Mouse (Mus musculus) midbrain, embryonic 11.5 days (tissue): ENCODE measurements at regions not wholly inside any gene's neighbourhood (a gene's known extent, or its start where the extent isn't known, plus 50 kb on each side); places are given as distances from the start of the nearest gene placed in this dataset.

Experiments
- ATAC-seq: fragments of 200-750 bp; cut with Nextera tagmentation; 2 replicates; pipeline ENCODE4 v1.8.0; 2017; ENCODE audit warnings: moderate TSS enrichment, moderate library complexity; ENCODE audit not compliant: low FRiP score
- DNase-seq: peaks from one replicate; pipeline ENCODE4 v3.0.0; 2015; ENCODE audit warnings: low spot score; ENCODE audit errors: missing footprints
- H3K27ac ChIP-seq: fragments of 300-500 bp; sonication (generic); 2 replicates; pipeline ENCODE4 v1.5.1; 2014; ENCODE audit warnings: low read depth, low read length
- H3K27me3 ChIP-seq: fragments of 300-500 bp; sonication (generic); 2 replicates; pipeline ENCODE4 v1.6.1; 2014; ENCODE audit warnings: mild to moderate bottlenecking, low read length, moderate library complexity, mixed read lengths; ENCODE audit not compliant: control insufficient read depth, insufficient read depth
- H3K36me3 ChIP-seq: fragments of 300-500 bp; sonication (generic); 2 replicates; pipeline ENCODE4 v1.6.1; 2014; ENCODE audit warnings: mild to moderate bottlenecking, low read length, moderate library complexity, mixed read lengths; ENCODE audit not compliant: control insufficient read depth, insufficient read depth
- H3K4me1 ChIP-seq: fragments of 300-500 bp; sonication (generic); 2 replicates; pipeline ENCODE4 v1.6.1; 2014; ENCODE audit warnings: low read length; ENCODE audit not compliant: control insufficient read depth, insufficient read depth
- H3K4me2 ChIP-seq: fragments of 300-500 bp; sonication (generic); 2 replicates; pipeline ENCODE4 v1.6.1; 2014; ENCODE audit warnings: mild to moderate bottlenecking, moderate library complexity
- H3K4me3 ChIP-seq: fragments of 300-500 bp; sonication (generic); 2 replicates; pipeline ENCODE4 v1.5.1; 2014; ENCODE audit warnings: low read depth, low read length
- H3K9ac ChIP-seq: fragments of 300-500 bp; sonication (generic); 2 replicates; pipeline ENCODE4 v1.6.1; 2014; ENCODE audit warnings: low read length
- H3K9me3 ChIP-seq: fragments of 300-500 bp; sonication (generic); 2 replicates; pipeline ENCODE4 v1.6.1; 2016; ENCODE audit warnings: low read length; ENCODE audit not compliant: control insufficient read depth
- WGBS: fragments of 180-500 bp; shearing (Covaris S2); extraction: QIAGEN DNeasy Blood & Tissue Kit; methylation state at CpG from one replicate; pipeline ENCODE4 v1.1.7; 2014; 5-methylcytosine and 5-hydroxymethylcytosine counted together

DNA sequence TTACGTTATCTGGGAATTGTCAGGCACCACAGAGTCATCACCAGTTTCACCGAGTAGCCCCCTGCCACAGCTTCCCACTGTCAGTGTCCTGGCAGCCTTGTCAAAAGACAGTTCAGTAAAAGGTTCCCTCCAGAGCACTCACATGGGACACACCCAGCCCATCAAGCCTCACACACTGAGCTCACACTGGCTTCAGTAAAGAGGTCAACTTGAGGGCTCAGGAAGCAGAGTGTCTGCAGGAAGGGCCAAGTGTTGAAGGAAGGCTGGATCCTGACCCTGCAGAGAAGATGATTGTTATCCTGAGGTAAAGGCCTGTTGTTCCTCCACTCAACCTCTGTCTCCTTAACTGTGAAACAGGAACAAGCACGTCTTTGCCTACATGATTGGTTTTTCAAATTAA lies 99.2 kb downstream of the Tbx19 start:
- H3K36me3 ChIP-seq = no peaks in the 10 kb centered on the region
- no peak overlapping the region for H3K4me2 ChIP-seq
- H3K9ac ChIP-seq = no peak overlapping the region
- H3K4me3 ChIP-seq = no peak overlapping the region
- H3K27me3 ChIP-seq = no peaks in the 10 kb centered on the region
- H3K9me3 ChIP-seq = no peaks in the 10 kb centered on the region
- no peaks in the 10 kb centered on the region for H3K4me1 ChIP-seq
- ATAC-seq (no peak), DNase-seq (peak; percentile 53)
- 90% methylated on average over 3 of the region's 3 CpGs for whole genome bisulfite sequencing
- H3K27ac ChIP-seq = no peak overlapping the region

DNA sequence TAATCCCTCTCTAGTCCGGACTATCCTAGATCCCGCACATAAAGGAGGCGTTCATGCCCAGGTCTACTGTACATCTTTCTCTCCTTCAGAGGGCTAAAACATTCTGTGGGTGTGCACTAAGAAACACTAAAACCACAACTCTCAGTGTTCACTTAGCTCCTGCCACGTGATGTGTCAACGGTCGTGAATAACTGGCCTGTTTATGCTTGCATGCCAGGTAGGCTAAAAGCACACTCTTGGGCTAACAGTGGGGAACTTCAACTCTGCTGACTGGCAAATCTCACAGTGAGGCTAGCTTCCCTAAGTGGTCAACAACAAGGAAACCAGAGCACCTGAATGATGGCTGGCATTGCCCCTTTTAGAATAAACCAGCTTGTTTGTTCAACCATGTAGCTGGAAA lies 106.3 kb downstream of the Tbx19 start:
- H3K9me3 ChIP-seq = no peaks in the 10 kb centered on the region
- WGBS = 78% methylated on average over 6 of the region's 6 CpGs
- H3K27me3 ChIP-seq = no peaks in the 10 kb centered on the region
- DNase-seq (peak; percentile 19), ATAC-seq (no peak)
- no peak overlapping the region for H3K27ac ChIP-seq
- H3K4me3 ChIP-seq = no peak overlapping the region
- no peaks in the 10 kb centered on the region for H3K36me3 ChIP-seq
- no peak overlapping the region for H3K9ac ChIP-seq
- no peaks in the 10 kb centered on the region for H3K4me1 ChIP-seq
- H3K4me2 ChIP-seq = no peak overlapping the region

DNA sequence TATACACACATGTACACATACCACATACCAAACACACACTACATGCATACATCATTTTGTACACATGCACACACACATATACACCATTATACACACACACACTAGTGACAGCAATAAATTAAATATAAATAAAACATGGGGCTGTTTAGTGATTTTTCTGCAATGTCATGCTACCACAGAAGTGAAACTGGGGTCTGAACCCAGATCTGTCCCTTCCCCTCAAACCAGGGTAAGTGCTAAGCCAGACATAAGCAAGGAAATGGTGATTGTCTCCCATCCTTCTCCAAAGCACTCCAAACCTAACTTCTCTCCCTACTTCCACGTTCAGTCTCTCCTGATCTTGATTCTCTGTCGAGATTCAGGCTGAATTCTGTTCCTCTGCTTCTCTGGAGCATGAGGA lies 109.3 kb downstream of the Tbx19 start:
- no peak overlapping the region for H3K4me2 ChIP-seq
- H3K9me3 ChIP-seq = no peaks in the 10 kb centered on the region
- no peak overlapping the region for H3K9ac ChIP-seq
- H3K27ac ChIP-seq = no peak overlapping the region
- H3K27me3 ChIP-seq = no peaks in the 10 kb centered on the region
- ATAC-seq = no peak
- 64% methylated on average over 2 of the region's 2 CpGs for WGBS
- H3K4me3 ChIP-seq = no peak overlapping the region
- no peaks in the 10 kb centered on the region for H3K36me3 ChIP-seq
- no peak for DNase-seq
- H3K4me1 ChIP-seq = peaks cover 5% of the 10 kb centered on the region

DNA sequence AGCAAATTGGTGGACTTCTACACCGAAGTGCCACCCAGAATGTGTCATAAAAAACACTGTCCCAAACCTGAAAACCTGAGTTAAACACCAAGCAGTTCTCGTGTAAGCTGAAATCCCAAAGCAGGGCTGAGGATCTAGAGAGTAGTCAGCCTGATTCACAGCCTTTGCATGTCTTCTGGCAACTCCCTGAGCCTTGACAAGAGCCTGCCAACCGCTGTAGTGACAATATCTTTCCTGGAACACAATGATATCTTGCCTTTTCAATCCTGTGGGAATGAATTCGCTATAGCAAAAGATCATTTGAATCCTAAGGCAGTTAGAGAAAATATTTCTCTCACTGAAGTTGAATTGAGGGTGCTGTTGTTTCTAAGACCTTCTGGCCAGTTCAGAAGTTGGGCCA lies 110.4 kb downstream of the Tbx19 start:
- H3K9ac ChIP-seq = no peak overlapping the region
- DNase-seq (no peak), ATAC-seq (no peak)
- no peak overlapping the region for H3K4me3 ChIP-seq
- H3K4me2 ChIP-seq = no peak overlapping the region
- H3K4me1 ChIP-seq = peaks cover 5% of the 10 kb centered on the region
- H3K9me3 ChIP-seq = no peaks in the 10 kb centered on the region
- H3K27ac ChIP-seq = no peak overlapping the region
- H3K27me3 ChIP-seq = no peaks in the 10 kb centered on the region
- H3K36me3 ChIP-seq = no peaks in the 10 kb centered on the region
- 81% methylated on average over 4 of the region's 4 CpGs for WGBS

DNA sequence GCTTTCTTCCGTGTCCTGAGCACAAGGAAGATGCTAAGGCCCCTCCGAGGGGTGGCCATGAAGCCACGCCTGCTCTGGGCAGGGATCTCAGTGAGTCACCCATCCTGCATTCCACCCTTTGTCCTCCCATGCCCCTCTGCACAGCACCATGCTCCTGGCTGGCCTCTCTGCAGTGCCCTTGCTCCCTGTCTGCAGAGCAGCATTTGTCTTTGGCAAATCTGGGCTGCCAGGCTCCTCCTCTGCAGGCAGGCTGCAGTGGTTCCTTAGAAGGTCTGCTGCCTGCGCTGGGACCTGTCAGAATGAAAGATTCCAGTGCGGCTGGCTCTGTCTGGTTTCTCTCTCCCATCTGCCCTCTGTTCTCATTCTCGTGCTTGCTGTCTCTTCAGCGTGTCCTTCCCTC lies 111.3 kb upstream of the Xcl1 start:
- ATAC-seq = peak; percentile 68; the same call in 1 of the 2 replicates
- H3K4me3 ChIP-seq = no peak overlapping the region
- peaks cover 10% of the 10 kb centered on the region for H3K4me1 ChIP-seq
- H3K27ac ChIP-seq = no peak overlapping the region
- H3K9ac ChIP-seq = no peak overlapping the region
- no peak for DNase-seq
- H3K36me3 ChIP-seq = no peaks in the 10 kb centered on the region
- no peaks in the 10 kb centered on the region for H3K9me3 ChIP-seq
- no peak overlapping the region for H3K4me2 ChIP-seq
- H3K27me3 ChIP-seq = no peaks in the 10 kb centered on the region
- 29% methylated on average over 7 of the region's 7 CpGs for WGBS

DNA sequence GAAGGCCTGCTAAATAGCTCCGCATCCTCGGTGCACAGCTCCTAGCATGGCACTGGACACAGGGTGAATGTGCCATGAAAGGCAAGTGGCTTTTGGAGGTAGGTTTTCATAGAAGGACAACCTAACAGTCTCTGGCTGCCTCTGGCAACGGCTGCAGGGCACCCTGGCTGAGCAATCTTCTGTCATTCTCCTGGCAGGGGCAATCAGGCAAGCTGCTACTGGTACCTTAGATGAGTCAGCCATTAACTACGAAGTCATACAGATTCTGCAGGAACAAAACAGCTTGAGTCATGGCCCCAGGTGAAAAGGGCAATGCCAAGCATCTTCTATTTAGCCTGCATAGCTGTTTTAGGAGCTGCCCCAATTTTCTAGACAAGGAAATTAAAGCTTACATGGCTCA lies 110.7 kb upstream of the Xcl1 start:
- Histone ChIP-seq H3K9ac (no peak overlapping the region), H3K9me3 (no peaks in the 10 kb centered on the region), H3K4me3 (no peak overlapping the region), H3K27me3 (no peaks in the 10 kb centered on the region), H3K4me2 (no peak overlapping the region), H3K36me3 (no peaks in the 10 kb centered on the region), H3K27ac (no peak overlapping the region), H3K4me1 (peaks cover 10% of the 10 kb centered on the region)
- DNase-seq = no peak
- WGBS = 84% methylated on average over 4 of the region's 4 CpGs
- ATAC-seq = no peak

DNA sequence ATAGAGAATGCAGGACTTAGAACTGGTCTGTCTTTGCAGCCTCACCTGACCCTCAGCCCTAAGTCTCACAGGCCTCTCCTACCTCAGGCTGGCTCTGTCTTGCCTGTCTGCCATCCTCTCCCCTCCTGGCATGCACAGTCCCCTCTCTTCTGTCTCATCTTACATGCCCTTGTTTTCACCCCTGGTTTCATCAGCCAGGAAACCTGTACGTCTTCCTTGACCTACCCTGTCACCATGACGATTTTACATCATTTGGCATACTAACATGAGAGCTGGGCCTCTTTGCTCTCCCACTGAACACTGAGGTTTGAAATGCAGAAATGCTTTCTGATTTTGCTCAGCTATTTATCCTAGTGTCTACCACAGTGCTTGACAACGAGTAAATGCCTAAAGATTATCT lies 108.0 kb upstream of the Xcl1 start:
- 63% methylated on average over 3 of the region's 3 CpGs for WGBS

DNA sequence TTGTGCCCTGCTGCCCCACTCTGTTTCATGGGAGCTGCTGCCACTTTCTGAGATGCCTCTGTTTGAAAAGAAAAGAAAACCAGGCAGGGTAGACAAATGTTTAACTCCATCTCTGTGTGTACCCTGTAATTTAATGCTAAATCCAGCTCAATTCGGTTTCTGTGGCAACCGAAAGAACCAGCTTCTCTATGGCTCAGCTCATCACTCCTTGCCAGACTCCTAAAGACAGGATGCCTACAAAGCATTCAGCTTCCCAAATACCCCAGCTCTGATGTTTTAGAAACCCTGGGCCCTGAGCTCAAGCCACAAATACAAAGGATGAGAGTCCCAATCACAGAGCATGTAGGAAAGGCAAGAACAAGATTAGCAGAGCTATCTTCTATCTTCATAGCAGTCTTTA lies 106.8 kb upstream of the Xcl1 start:
- DNase-seq = peak; percentile 70
- Histone ChIP-seq H3K4me3 (no peak overlapping the region), H3K27me3 (no peaks in the 10 kb centered on the region), H3K4me2 (no peak overlapping the region), H3K36me3 (no peaks in the 10 kb centered on the region), H3K27ac (no peak overlapping the region; the same call in 1 of the 2 replicates), H3K9me3 (no peaks in the 10 kb centered on the region), H3K9ac (no peak overlapping the region), H3K4me1 (peaks cover 10% of the 10 kb centered on the region)
- 71% methylated on average over 2 of the region's 2 CpGs for WGBS
- ATAC-seq = peak; percentile 30; the same call in 1 of the 2 replicates

More for the DNA sequence above, 108.0 kb upstream of the Xcl1 start:
- no peak overlapping the region for H3K9ac ChIP-seq
- no peak overlapping the region for H3K4me2 ChIP-seq
- H3K27ac ChIP-seq = no peak overlapping the region
- H3K9me3 ChIP-seq = no peaks in the 10 kb centered on the region
- no peak for ATAC-seq
- no peak overlapping the region for H3K4me3 ChIP-seq
- H3K27me3 ChIP-seq = no peaks in the 10 kb centered on the region
- no peak for DNase-seq
- H3K4me1 ChIP-seq = peaks cover 10% of the 10 kb centered on the region
- no peaks in the 10 kb centered on the region for H3K36me3 ChIP-seq

DNA sequence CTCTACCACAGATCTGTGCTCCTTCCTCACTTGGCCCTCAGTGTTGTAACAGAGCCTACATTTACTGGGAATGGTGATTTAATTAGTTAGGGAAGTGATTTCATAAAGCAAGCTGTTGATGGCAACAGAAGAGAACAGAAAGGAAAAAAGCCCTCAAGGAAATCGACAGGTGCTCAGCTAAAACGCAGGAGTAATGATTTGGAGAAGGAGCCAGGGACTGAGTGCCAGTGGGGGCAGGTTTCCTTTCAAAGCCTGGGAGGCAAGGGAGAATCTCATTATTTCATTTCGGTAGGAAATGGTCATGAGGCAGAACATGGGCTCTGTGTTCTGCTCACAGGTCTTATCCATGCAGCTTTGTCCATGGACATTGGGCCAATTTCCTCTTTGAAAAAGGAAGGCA lies 101.3 kb upstream of the Xcl1 start:
- H3K4me3 ChIP-seq = no peak overlapping the region
- no peaks in the 10 kb centered on the region for H3K4me1 ChIP-seq
- no peaks in the 10 kb centered on the region for H3K9me3 ChIP-seq
- H3K27ac ChIP-seq = no peak overlapping the region
- H3K9ac ChIP-seq = no peak overlapping the region
- ATAC-seq (no peak), DNase-seq (peak; percentile 19)
- H3K36me3 ChIP-seq = no peaks in the 10 kb centered on the region
- H3K27me3 ChIP-seq = no peaks in the 10 kb centered on the region
- H3K4me2 ChIP-seq = no peak overlapping the region
- WGBS = 87% methylated on average over 3 of the region's 3 CpGs

DNA sequence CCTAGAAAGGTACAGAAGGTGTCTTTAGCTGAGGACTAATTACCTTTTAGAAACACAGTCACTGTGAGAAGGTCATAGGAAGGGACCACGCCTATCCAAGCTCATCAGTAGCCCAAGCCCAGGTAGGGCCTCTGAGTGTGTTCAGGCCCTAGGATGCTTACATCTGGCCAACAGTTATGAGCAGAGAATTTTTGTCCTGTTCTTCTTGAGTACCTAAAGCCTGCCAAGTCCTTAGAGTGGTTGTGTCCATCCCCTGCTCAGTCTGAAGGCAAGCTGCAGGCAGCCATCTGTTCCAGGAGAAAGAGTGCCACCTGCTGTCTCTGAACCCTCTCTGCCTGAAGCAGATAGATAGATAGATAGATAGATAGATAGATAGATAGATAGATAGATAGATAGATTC lies 100.3 kb upstream of the Xcl1 start:
- 77% methylated on average over 1 of the region's 1 CpGs for WGBS
- ATAC-seq = no peak
- DNase-seq = peak; percentile 83

More for the DNA sequence above, 100.3 kb upstream of the Xcl1 start:
- no peaks in the 10 kb centered on the region for H3K4me1 ChIP-seq
- H3K4me2 ChIP-seq = no peak overlapping the region
- no peaks in the 10 kb centered on the region for H3K36me3 ChIP-seq
- H3K9me3 ChIP-seq = no peaks in the 10 kb centered on the region
- H3K27ac ChIP-seq = no peak overlapping the region
- no peak overlapping the region for H3K4me3 ChIP-seq
- no peaks in the 10 kb centered on the region for H3K27me3 ChIP-seq
- H3K9ac ChIP-seq = no peak overlapping the region
